Mouse (Mus musculus): ENCODE measurements at regions not wholly inside any gene's neighbourhood (a gene's known extent, or its start where the extent isn't known, plus 50 kb on each side); places are given as distances from the start of the nearest gene placed in this dataset.

DNA sequence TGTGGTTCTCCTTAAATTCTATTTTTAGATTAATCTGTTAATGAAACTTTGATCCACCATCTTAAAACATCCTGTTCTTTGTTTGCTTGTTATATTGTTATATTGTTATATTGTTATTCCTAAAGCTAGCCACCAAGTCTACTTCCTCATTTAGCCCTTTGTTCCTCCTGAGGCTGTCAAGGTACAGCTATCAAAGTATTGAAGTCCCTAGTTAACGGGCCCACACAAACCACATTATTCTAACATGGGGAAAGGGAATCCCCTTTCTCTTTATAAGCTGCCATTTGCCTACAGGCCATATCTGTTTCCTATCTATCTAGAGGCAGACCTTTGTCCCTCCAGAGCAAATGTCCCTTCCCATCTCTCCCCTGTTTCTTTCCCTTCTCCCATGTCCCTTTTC, 317.0 kb downstream of the Prr30 start:
- DNase-seq (ENCODE audit: extremely low read depth): peak; percentile 57
- Histone ChIP-seq H3K9ac (ENCODE audit: insufficient read depth, low read depth) (no peak overlapping the region), H3K4me3 (replicated peaks in 1 of 3; ENCODE audit: low read depth in 2 of 3, low read length in 2 of 3, poor library complexity in 1 of 3) (no peak overlapping the region), H3K36me3 (replicated peaks in 1 of 2; ENCODE audit: control insufficient read depth in 1 of 2, insufficient read depth in 1 of 2, low read length in 1 of 2) (no peaks in the 10 kb centered on the region), H3K9me3 (replicated peaks; ENCODE audit: low read length) (no peaks in the 10 kb centered on the region), H3K4me2 (ENCODE audit: insufficient read depth, low read depth, poor library complexity, severe bottlenecking) (no peak overlapping the region), H3K27ac (ENCODE audit: insufficient read depth, low read depth) (no peak overlapping the region), H3K27me3 (replicated peaks) (no peaks in the 10 kb centered on the region), H3K4me1 (ENCODE audit: control insufficient read depth in 1 of 2, insufficient read depth in 2 of 2) (peaks cover 0 to 7% of the 10 kb centered on the region in 2 experiments; a peak in 2 of 4 replicates), H3K79me2 (replicated peaks; ENCODE audit: control insufficient read depth, extremely low read depth, insufficient read depth, poor library complexity, severe bottlenecking) (no peaks in the 10 kb centered on the region)
- dilution Hi-C loops (cut with MboI; ENCODE audit: extremely low pct_ligation_motif_present, extremely low pct_unique_long_range_greater_than_20kb, low sequenced_read_pairs) (no loop called here), in situ Hi-C loops (cut with MboI; ENCODE audit: low pct_ligation_motif_present, low pct_unique_long_range_greater_than_20kb, low sequenced_read_pairs) (no loop called here)
- TF ChIP-seq EP300 (IDR thresholded peaks at IDR 0.05; ENCODE audit: low read length) (0 out of 2 replicates have a peak, but pooled peaks have one; percentile 17), ZNF384 (IDR thresholded peaks at IDR 0.05; ENCODE audit: low read depth, low read length) (no peak)

DNA sequence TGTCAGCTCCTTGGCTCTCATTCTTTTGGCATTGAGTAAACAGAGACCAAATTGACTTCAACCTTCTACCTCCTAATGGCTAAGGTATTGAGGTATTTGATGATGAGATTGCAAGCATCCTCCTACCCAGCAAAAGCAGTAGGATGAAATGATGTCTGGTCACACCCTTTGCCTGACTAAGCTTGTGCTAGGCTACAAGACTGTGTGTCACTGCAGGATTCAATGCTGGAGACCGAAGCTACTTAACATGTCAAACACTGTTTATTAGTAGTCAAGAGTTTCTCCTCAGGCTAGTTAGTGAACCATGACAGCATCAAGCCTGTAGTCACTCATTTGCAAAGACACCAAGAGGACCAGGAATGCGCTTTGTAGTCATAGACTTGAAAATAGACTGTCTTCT, 320.0 kb downstream of the Prr30 start:
- Histone ChIP-seq H3K27ac (ENCODE audit: insufficient read depth, low read depth) (no peak overlapping the region), H3K4me2 (ENCODE audit: insufficient read depth, low read depth, poor library complexity, severe bottlenecking) (no peak overlapping the region), H3K9me3 (replicated peaks; ENCODE audit: low read length) (no peaks in the 10 kb centered on the region), H3K79me2 (replicated peaks; ENCODE audit: control insufficient read depth, extremely low read depth, insufficient read depth, poor library complexity, severe bottlenecking) (no peaks in the 10 kb centered on the region), H3K36me3 (replicated peaks in 1 of 2; ENCODE audit: control insufficient read depth in 1 of 2, insufficient read depth in 1 of 2, low read length in 1 of 2) (no peaks in the 10 kb centered on the region), H3K27me3 (replicated peaks) (no peaks in the 10 kb centered on the region), H3K4me1 (ENCODE audit: control insufficient read depth in 1 of 2, insufficient read depth in 2 of 2) (peaks cover 0 to 7% of the 10 kb centered on the region in 2 experiments; a peak in 2 of 4 replicates), H3K9ac (ENCODE audit: insufficient read depth, low read depth) (no peak overlapping the region), H3K4me3 (replicated peaks in 1 of 3; ENCODE audit: low read depth in 2 of 3, low read length in 2 of 3, poor library complexity in 1 of 3) (no peak overlapping the region)
- no peak for DNase-seq (ENCODE audit: extremely low read depth)
- dilution Hi-C loops (cut with MboI; ENCODE audit: extremely low pct_ligation_motif_present, extremely low pct_unique_long_range_greater_than_20kb, low sequenced_read_pairs) (no loop called here), in situ Hi-C loops (cut with MboI; ENCODE audit: low pct_ligation_motif_present, low pct_unique_long_range_greater_than_20kb, low sequenced_read_pairs) (no loop called here)
- TF ChIP-seq MAFK (IDR thresholded peaks at IDR 0.05; ENCODE audit: insufficient replicate concordance, low read length): no peak

DNA sequence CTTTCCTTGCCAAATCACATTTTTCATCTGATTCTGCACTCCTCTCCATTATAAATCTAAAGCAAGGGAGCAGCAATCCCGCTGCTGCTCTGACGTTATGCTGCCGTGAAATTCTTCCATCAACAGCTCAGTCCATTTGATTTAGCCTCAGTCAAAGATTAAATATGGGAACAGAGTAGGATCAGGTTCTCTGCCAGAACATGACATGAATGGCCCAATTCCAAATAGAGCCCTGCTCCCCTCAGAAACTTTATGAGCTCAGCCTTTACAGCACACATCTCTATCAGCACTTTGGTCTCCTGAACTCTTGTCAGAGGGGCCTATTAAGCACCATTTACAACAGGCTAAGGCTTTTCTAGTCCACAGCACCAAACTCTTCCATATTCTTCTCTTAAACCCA, 332.3 kb downstream of the Prr30 start:
- Histone ChIP-seq H3K4me1 (ENCODE audit: control insufficient read depth in 1 of 2, insufficient read depth in 2 of 2) (no peaks in the 10 kb centered on the region), H3K4me3 (replicated peaks in 1 of 3; ENCODE audit: low read depth in 2 of 3, low read length in 2 of 3, poor library complexity in 1 of 3) (no peak overlapping the region), H3K27me3 (replicated peaks) (no peaks in the 10 kb centered on the region), H3K79me2 (replicated peaks; ENCODE audit: control insufficient read depth, extremely low read depth, insufficient read depth, poor library complexity, severe bottlenecking) (no peaks in the 10 kb centered on the region), H3K36me3 (replicated peaks in 1 of 2; ENCODE audit: control insufficient read depth in 1 of 2, insufficient read depth in 1 of 2, low read length in 1 of 2) (no peaks in the 10 kb centered on the region), H3K9ac (ENCODE audit: insufficient read depth, low read depth) (no peak overlapping the region), H3K27ac (ENCODE audit: insufficient read depth, low read depth) (no peak overlapping the region), H3K4me2 (ENCODE audit: insufficient read depth, low read depth, poor library complexity, severe bottlenecking) (no peak overlapping the region), H3K9me3 (replicated peaks; ENCODE audit: low read length) (no peaks in the 10 kb centered on the region)
- TF ChIP-seq IRF4 (IDR thresholded peaks at IDR 0.05; ENCODE audit: low read depth, low read length): no peak
- no peak for TF ChIP-seq NRF1 (IDR thresholded peaks at IDR 0.05; ENCODE audit: low read depth, low read length)
- no peak for TF ChIP-seq POLR2A (IDR thresholded peaks at IDR 0.05; ENCODE audit: low read depth, low read length)
- TF ChIP-seq SIN3A (IDR thresholded peaks at IDR 0.05; ENCODE audit: low read length): no peak
- TF ChIP-seq ELF1 (IDR thresholded peaks at IDR 0.05; ENCODE audit: low read depth, low read length): no peak
- TF ChIP-seq PAX5 (IDR thresholded peaks at IDR 0.05; ENCODE audit: low read length): no peak
- TF ChIP-seq TCF12 (IDR thresholded peaks at IDR 0.05; ENCODE audit: low read depth, low read length): no peak
- no peak for TF ChIP-seq TBP (conservative IDR thresholded peaks at IDR 0.05; ENCODE audit: low read depth, low read length)
- no peak for TF ChIP-seq USF1 (IDR thresholded peaks at IDR 0.05; ENCODE audit: low read depth, low read length)
- in situ Hi-C loops (cut with MboI; ENCODE audit: low pct_ligation_motif_present, low pct_unique_long_range_greater_than_20kb, low sequenced_read_pairs) (no loop called here), dilution Hi-C loops (cut with MboI; ENCODE audit: extremely low pct_ligation_motif_present, extremely low pct_unique_long_range_greater_than_20kb, low sequenced_read_pairs) (no loop called here)
- DNase-seq (ENCODE audit: extremely low read depth): no peak
